Mouse (Mus musculus): Measurements from ENCODE around the gene Sipa1l3. TPM values are rescaled to one million over a fixed set of nuclear protein-coding genes. Genes with fewer than 3 reads are reported as not detected.

The Sipa1l3 gene
- polyA plus RNA-seq, 1 experiment: 30.3 TPM

DNA sequence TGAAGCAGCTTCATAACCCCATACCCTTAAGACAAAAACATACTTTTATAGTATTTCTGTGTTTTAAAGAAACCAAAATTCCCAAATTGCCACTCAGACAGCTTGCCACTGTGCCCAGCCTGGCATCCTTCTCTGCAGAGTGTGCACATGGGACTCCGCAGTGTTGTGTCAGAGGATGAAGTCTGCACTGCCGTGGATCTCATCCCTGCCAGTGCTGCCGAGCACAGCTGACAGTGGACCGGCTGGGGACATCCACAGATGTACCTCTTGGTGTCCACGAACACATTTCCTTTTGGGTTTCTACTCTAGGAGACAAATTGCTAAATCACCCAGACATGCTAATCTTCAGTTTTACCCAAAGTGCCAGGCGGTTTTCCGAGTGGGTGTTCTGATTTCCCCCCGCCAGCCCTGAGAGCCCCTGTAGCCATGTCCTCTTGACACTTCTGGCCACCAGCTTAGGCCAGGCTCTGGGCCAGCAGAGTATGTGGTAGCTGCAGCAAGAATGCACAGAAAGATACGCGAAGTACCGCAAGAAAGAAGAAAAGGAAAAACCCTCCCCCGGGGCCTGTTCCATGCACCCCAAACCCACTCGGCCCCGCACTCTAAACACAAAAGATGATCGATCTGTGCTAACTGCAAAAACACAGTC is 127.2 kb downstream of the Sipa1l3 start:
- DNase-seq (ENCODE audit: low read depth in 1 of 2, low spot score in 2 of 2): no peak
- WGBS: 88% methylated on average over 15 of the region's 15 CpGs
- Histone ChIP-seq H3K4me1 (ENCODE audit: control insufficient read depth, insufficient read depth, insufficient read length) (no peaks in the 10 kb centered on the region), H3K27me3 (ENCODE audit: control insufficient read depth, insufficient read depth, low read length) (no peaks in the 10 kb centered on the region), H3K27ac (ENCODE audit: insufficient read depth, low read length) (no peak overlapping the region), H3K4me3 (ENCODE audit: extremely low read depth, insufficient read depth, insufficient read length) (no peak overlapping the region), H3K36me3 (ENCODE audit: control insufficient read depth, insufficient read depth, low read length) (peaks cover 6% of the 10 kb centered on the region; the same call in 1 of the 2 replicates)
- no peak for TF ChIP-seq POLR2A (IDR thresholded peaks at IDR 0.05; ENCODE audit: low read depth, low read length)
- TF ChIP-seq CTCF (IDR thresholded peaks at IDR 0.05; ENCODE audit: extremely low read depth, insufficient read depth, insufficient read length, insufficient replicate concordance): no peak

DNA sequence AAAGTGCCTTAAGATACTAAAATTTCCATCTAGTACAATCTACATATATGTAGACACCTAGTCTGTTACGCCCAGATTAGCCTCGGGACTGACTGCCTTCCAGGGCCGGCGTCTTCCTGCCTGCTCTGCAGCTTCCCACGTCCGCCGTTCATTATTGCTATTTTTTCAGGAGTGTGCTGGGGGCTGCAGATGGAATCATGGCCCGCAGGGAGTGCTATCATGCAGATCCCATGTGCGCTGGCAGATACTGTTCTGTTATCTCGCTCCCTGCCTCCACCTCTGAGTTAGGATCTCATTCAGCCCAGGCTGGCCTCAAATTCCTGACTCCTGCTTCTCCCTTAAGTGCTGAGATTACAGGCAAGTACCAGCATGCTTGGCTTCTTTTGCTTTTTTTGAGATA is 128.2 kb downstream of the Sipa1l3 start:
- 74% methylated on average over 10 of the region's 10 CpGs for WGBS
- Histone ChIP-seq H3K36me3 (ENCODE audit: control insufficient read depth, insufficient read depth, low read length) (peaks cover 6% of the 10 kb centered on the region; the same call in 1 of the 2 replicates), H3K27ac (ENCODE audit: insufficient read depth, low read length) (no peak overlapping the region), H3K4me3 (ENCODE audit: extremely low read depth, insufficient read depth, insufficient read length) (no peak overlapping the region), H3K27me3 (ENCODE audit: control insufficient read depth, insufficient read depth, low read length) (no peaks in the 10 kb centered on the region), H3K4me1 (ENCODE audit: control insufficient read depth, insufficient read depth, insufficient read length) (no peaks in the 10 kb centered on the region)
- no peak for DNase-seq (ENCODE audit: low read depth in 1 of 2, low spot score in 2 of 2)
- TF ChIP-seq CTCF (IDR thresholded peaks at IDR 0.05; ENCODE audit: extremely low read depth, insufficient read depth, insufficient read length, insufficient replicate concordance) (no peak), POLR2A (IDR thresholded peaks at IDR 0.05; ENCODE audit: low read depth, low read length) (no peak)

DNA sequence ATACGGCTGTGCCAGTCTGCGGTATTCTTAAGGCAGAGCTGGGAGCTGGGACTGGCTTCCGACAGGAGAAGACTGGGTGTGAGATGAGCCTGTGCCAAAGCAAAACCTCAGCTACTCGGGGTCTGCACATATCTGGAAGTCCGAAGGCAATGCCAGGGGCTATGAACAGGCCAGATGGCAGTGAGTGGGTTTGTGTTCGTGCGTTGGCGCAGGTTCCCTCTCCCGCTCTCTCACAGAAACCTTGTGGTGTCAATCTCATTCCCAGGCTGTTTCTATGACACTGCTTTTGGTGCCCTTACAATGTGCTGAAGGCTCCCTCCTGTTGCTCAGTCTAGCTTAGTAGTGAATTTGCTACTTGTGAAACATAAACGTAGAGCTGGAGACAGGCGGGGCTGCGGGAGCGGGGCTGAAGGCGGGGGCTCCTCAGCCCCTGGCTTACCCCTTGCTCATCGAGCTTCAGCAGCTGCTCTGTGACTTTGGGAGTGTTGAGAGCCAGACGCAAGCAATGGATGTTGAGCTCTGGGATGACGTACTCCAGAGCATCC is 130.8 kb downstream of the Sipa1l3 start:
- Histone ChIP-seq H3K4me1 (ENCODE audit: control insufficient read depth, insufficient read depth, insufficient read length) (no peaks in the 10 kb centered on the region), H3K4me3 (ENCODE audit: extremely low read depth, insufficient read depth, insufficient read length) (no peak overlapping the region), H3K27me3 (ENCODE audit: control insufficient read depth, insufficient read depth, low read length) (no peaks in the 10 kb centered on the region), H3K27ac (ENCODE audit: insufficient read depth, low read length) (no peak overlapping the region), H3K36me3 (ENCODE audit: control insufficient read depth, insufficient read depth, low read length) (peaks cover 6% of the 10 kb centered on the region; the same call in 1 of the 2 replicates)
- TF ChIP-seq CTCF (IDR thresholded peaks at IDR 0.05; ENCODE audit: extremely low read depth, insufficient read depth, insufficient read length, insufficient replicate concordance) (no peak), POLR2A (IDR thresholded peaks at IDR 0.05; ENCODE audit: low read depth, low read length) (no peak)
- WGBS: 95% methylated on average over 17 of the region's 17 CpGs
- no peak for DNase-seq (ENCODE audit: low read depth in 1 of 2, low spot score in 2 of 2)

DNA sequence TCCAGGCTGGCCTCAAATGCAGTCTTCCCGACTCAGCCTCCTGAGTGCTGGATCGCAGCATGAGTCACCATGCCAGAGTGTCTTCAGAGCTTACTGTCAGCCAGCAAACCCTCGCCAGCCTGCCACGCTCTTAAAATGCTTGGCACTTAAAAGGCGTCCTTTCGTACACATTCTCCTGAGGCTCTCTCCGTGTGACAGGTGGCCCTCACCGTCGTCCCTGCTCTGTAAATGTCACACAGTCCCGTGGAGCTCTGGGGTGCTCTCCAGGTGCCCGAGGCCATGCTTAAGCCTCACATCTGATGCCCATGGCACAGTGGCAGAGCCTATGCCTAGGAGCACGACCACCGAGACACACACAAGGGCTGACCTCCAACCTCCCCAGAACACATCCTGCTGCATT is 132.1 kb downstream of the Sipa1l3 start:
- no peak for DNase-seq (ENCODE audit: low read depth in 1 of 2, low spot score in 2 of 2)
- Histone ChIP-seq H3K27ac (ENCODE audit: insufficient read depth, low read length) (no peak overlapping the region), H3K4me1 (ENCODE audit: control insufficient read depth, insufficient read depth, insufficient read length) (no peaks in the 10 kb centered on the region), H3K36me3 (ENCODE audit: control insufficient read depth, insufficient read depth, low read length) (peaks cover 8% of the 10 kb centered on the region; the same call in 1 of the 2 replicates), H3K4me3 (ENCODE audit: extremely low read depth, insufficient read depth, insufficient read length) (no peak overlapping the region), H3K27me3 (ENCODE audit: control insufficient read depth, insufficient read depth, low read length) (no peaks in the 10 kb centered on the region)
- TF ChIP-seq CTCF (IDR thresholded peaks at IDR 0.05; ENCODE audit: extremely low read depth, insufficient read depth, insufficient read length, insufficient replicate concordance) (no peak), POLR2A (IDR thresholded peaks at IDR 0.05; ENCODE audit: low read depth, low read length) (no peak)
- 94% methylated on average over 13 of the region's 13 CpGs for WGBS

DNA sequence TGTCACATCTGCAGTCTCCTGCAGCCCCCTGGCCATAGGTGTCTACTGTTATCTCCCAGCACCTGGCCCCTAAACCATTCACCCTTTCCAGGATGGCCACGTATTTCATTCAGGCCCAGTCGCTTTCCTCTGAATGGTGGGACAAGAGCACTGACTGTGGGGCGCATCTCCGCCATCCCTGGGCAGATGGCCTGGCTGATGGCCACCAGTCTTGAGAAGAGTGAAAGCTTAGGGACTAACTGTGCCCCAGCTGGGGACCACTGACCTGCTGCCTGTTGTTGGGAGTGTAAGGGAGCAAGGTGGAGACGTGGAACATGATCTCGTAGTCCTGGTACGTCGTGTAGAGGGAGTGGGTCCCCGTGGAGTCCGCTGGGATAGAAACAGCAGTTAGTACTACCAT is 132.7 kb downstream of the Sipa1l3 start:
- no peak for DNase-seq (ENCODE audit: low read depth in 1 of 2, low spot score in 2 of 2)
- TF ChIP-seq CTCF (IDR thresholded peaks at IDR 0.05; ENCODE audit: extremely low read depth, insufficient read depth, insufficient read length, insufficient replicate concordance): no peak
- TF ChIP-seq POLR2A (IDR thresholded peaks at IDR 0.05; ENCODE audit: low read depth, low read length): no peak
- WGBS: 96% methylated on average over 10 of the region's 10 CpGs
- no peaks in the 10 kb centered on the region for H3K27me3 ChIP-seq (ENCODE audit: control insufficient read depth, insufficient read depth, low read length)
- H3K27ac ChIP-seq (ENCODE audit: insufficient read depth, low read length): no peak overlapping the region
- H3K36me3 ChIP-seq (ENCODE audit: control insufficient read depth, insufficient read depth, low read length): peaks cover 8% of the 10 kb centered on the region; the same call in 1 of the 2 replicates
- no peaks in the 10 kb centered on the region for H3K4me1 ChIP-seq (ENCODE audit: control insufficient read depth, insufficient read depth, insufficient read length)
- H3K4me3 ChIP-seq (ENCODE audit: extremely low read depth, insufficient read depth, insufficient read length): no peak overlapping the region

DNA sequence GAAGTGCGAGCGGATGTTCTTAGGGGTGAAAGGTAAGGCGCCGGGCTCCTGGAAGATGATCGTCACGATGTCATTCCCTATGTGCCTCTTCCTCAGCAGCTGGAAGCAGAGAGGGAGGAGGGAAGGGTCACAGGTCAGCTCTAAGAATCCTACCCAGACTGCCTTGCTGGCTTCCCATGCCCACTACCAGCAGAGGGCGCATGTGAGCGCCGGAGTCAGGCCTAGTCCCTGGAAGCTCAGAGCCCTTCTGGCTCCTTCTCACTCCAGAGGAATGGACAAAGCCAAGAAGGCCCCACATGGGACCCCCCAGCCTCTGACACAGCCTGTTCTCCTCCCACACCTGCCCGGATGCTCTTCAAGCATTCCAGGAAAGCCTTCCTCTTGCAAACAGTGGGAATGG is 135.2 kb downstream of the Sipa1l3 start:
- Histone ChIP-seq H3K4me3 (ENCODE audit: extremely low read depth, insufficient read depth, insufficient read length) (no peak overlapping the region), H3K36me3 (ENCODE audit: control insufficient read depth, insufficient read depth, low read length) (peaks cover 8% of the 10 kb centered on the region; the same call in 1 of the 2 replicates), H3K4me1 (ENCODE audit: control insufficient read depth, insufficient read depth, insufficient read length) (no peaks in the 10 kb centered on the region), H3K27ac (ENCODE audit: insufficient read depth, low read length) (no peak overlapping the region), H3K27me3 (ENCODE audit: control insufficient read depth, insufficient read depth, low read length) (no peaks in the 10 kb centered on the region)
- peak; percentile 8 to 67 for DNase-seq (ENCODE audit: low read depth in 1 of 2, low spot score in 2 of 2)
- TF ChIP-seq POLR2A (IDR thresholded peaks at IDR 0.05; ENCODE audit: low read depth, low read length) (no peak), CTCF (IDR thresholded peaks at IDR 0.05; ENCODE audit: extremely low read depth, insufficient read depth, insufficient read length, insufficient replicate concordance) (peak; percentile 97)
- WGBS: 44% methylated on average over 10 of the region's 10 CpGs

DNA sequence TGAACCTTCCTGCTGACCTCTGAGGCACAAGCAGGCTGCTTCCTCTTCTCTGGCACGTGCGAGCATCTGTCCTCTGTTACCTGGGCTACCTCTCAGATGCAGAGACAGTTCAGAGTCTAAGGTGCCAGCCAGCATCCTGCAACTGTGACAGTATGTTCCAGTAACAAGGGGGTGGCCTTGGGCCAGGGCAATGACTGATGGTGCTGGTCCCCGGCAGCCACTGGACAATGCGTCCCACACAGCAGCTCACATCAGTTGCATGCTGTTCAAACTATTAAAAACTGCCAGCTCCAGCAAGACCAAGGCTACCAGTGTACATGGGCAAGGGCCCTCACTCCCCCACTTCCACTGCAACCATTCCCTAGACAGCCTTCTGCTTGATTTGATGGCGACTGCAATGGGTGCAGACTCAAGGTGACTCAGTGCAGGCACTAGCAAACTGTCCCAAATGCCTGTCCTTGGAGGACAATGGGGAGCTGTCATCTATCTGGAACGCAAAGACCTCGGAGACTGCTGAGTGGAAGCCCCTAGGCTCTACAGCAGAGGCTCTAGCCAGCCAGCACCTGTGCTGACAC is 136.9 kb downstream of the Sipa1l3 start:
- Histone ChIP-seq H3K36me3 (ENCODE audit: control insufficient read depth, insufficient read depth, low read length) (peaks cover 9% of the 10 kb centered on the region; the same call in 1 of the 2 replicates), H3K4me1 (ENCODE audit: control insufficient read depth, insufficient read depth, insufficient read length) (no peaks in the 10 kb centered on the region), H3K4me3 (ENCODE audit: extremely low read depth, insufficient read depth, insufficient read length) (no peak overlapping the region), H3K27me3 (ENCODE audit: control insufficient read depth, insufficient read depth, low read length) (no peaks in the 10 kb centered on the region), H3K27ac (ENCODE audit: insufficient read depth, low read length) (no peak overlapping the region)
- no peak for DNase-seq (ENCODE audit: low read depth in 1 of 2, low spot score in 2 of 2)
- 90% methylated on average over 7 of the region's 7 CpGs for WGBS
- TF ChIP-seq POLR2A (IDR thresholded peaks at IDR 0.05; ENCODE audit: low read depth, low read length) (no peak), CTCF (IDR thresholded peaks at IDR 0.05; ENCODE audit: extremely low read depth, insufficient read depth, insufficient read length, insufficient replicate concordance) (no peak)

Data from spleen, adult 2 months (tissue).